Mouse (Mus musculus) intestine, embryonic 14.5 days (tissue): ENCODE results near the gene 9030025P20Rik. TPM values are rescaled to one million over a fixed set of nuclear protein-coding genes. Genes with fewer than 3 reads are reported as not detected.
"Not testable (repeated sequence)": the region's sequence is repeated elsewhere in the genome, so short reads cannot be mapped to it uniquely, and the experiment has no call there.

Source experiments
- ATAC-seq: fragments of 200-750 bp; cut with Nextera tagmentation; replicated peaks from 2 replicates; pipeline ENCODE4 v1.8.0; 2017; ENCODE audit warnings: low read depth, moderate number of reproducible peaks, moderate TSS enrichment, moderate library complexity; ENCODE audit not compliant: low FRiP score, low TSS enrichment
- DNase-seq: peaks from one replicate; pipeline ENCODE4 v3.0.0-alpha.2; 2018; ENCODE audit warnings: low spot score
- H3K27ac ChIP-seq: fragments of 300-500 bp; sonication (generic); 2 replicates; pipeline ENCODE4 v1.5.1; 2014; ENCODE audit warnings: low read depth, mild to moderate bottlenecking, control low read depth
- H3K27me3 ChIP-seq: fragments of 300-500 bp; sonication (generic); replicated peaks from 2 replicates; pipeline ENCODE4 v1.6.1; 2014; ENCODE audit warnings: low read length, control low read depth; ENCODE audit not compliant: control insufficient read depth, insufficient read depth
- H3K36me3 ChIP-seq: fragments of 300-500 bp; sonication (generic); 2 replicates; pipeline ENCODE4 v1.6.1; 2014; ENCODE audit warnings: low read length, control low read depth; ENCODE audit not compliant: control insufficient read depth, insufficient read depth
- H3K4me1 ChIP-seq: fragments of 300-500 bp; sonication (generic); replicated peaks from 2 replicates; pipeline ENCODE4 v1.6.1; 2014; ENCODE audit warnings: low read length, control low read depth, mixed read lengths; ENCODE audit not compliant: control insufficient read depth, insufficient read depth
- H3K4me2 ChIP-seq: fragments of 300-500 bp; sonication (generic); 2 replicates; pipeline ENCODE4 v1.6.1; 2014; ENCODE audit warnings: low read length
- H3K4me3 ChIP-seq: fragments of 300-500 bp; sonication (generic); 2 replicates; pipeline ENCODE4 v1.5.1; 2014; ENCODE audit warnings: low read depth, low read length, control low read depth, mixed read lengths
- H3K9ac ChIP-seq: fragments of 300-500 bp; sonication (generic); 2 replicates; pipeline ENCODE4 v1.6.1; 2014; ENCODE audit warnings: mild to moderate bottlenecking, low read length
- H3K9me3 ChIP-seq: fragments of 300-500 bp; sonication (generic); 2 replicates; pipeline ENCODE4 v1.6.1; 2016; ENCODE audit warnings: low read length, control low read depth; ENCODE audit not compliant: control insufficient read depth
- WGBS: fragments of 180-500 bp; shearing (Covaris S2); extraction: QIAGEN DNeasy Blood & Tissue Kit; methylation state at CpG from one replicate; pipeline ENCODE4 v1.1.7; 2014; 5-methylcytosine and 5-hydroxymethylcytosine counted together
- polyA plus RNA-seq: library from polyadenylated mRNA; unstranded; fragments of >200 nt; fragmentation: Nextera tagmentation; extraction: Ambion mirVana; gene quantifications from 2 replicates; pipeline ENCODE4 v1.2.1, GENCODE M21; 2014

The 9030025P20Rik gene
- polyA plus RNA-seq, 1 experiment from 2014 or later: 9.4 TPM

GRCm38 (mm10) chr17:15009088-15009487 is 30.8 kb downstream of the 9030025P20Rik start:
- not testable (repeated sequence) for H3K27me3 ChIP-seq, H3K9ac ChIP-seq, DNase-seq, H3K4me2 ChIP-seq, H3K27ac ChIP-seq, H3K4me1 ChIP-seq, H3K4me3 ChIP-seq, H3K9me3 ChIP-seq, H3K36me3 ChIP-seq
- WGBS: no CpG with 5 or more reads among the region's 3 CpGs
- 0 out of 2 replicates have a peak, but pooled peaks have one; percentile 16 for ATAC-seq

- WGBS: no CpG with 5 or more reads among the region's 60 CpGs
- ATAC-seq: peak; percentile 98
- not testable (repeated sequence) for H3K4me3 ChIP-seq, DNase-seq, H3K36me3 ChIP-seq, H3K9ac ChIP-seq, H3K4me2 ChIP-seq, H3K4me1 ChIP-seq, H3K27ac ChIP-seq, H3K27me3 ChIP-seq, H3K9me3 ChIP-seq
Observed at GRCm38 (mm10) chr17:15009706-15010413, 31.6 kb downstream of the 9030025P20Rik start, which contains the start of gene Gm3435. Gene Gm3435, plus strand, starts transcription at chr17:15010176.

GRCm38 (mm10) chr17:15021503-15022220 is 43.4 kb downstream of the 9030025P20Rik start:
- H3K4me2 ChIP-seq, H3K4me1 ChIP-seq, ATAC-seq, H3K9me3 ChIP-seq, H3K4me3 ChIP-seq, DNase-seq, H3K27me3 ChIP-seq, H3K36me3 ChIP-seq, H3K27ac ChIP-seq, H3K9ac ChIP-seq: not testable (repeated sequence)
- WGBS: 89% methylated on average over 3 of the region's 3 CpGs

GRCm38 (mm10) chr17:15023878-15024492 is 45.7 kb downstream of the 9030025P20Rik start:
- H3K9me3 ChIP-seq, H3K27ac ChIP-seq, H3K4me3 ChIP-seq, H3K9ac ChIP-seq, H3K4me1 ChIP-seq, H3K36me3 ChIP-seq, H3K27me3 ChIP-seq, H3K4me2 ChIP-seq, DNase-seq: not testable (repeated sequence)
- WGBS: no CpG with 5 or more reads among the region's 97 CpGs
- ATAC-seq: peak; percentile 85

- H3K4me3 ChIP-seq, DNase-seq, H3K36me3 ChIP-seq, H3K4me2 ChIP-seq, H3K9me3 ChIP-seq, H3K4me1 ChIP-seq, H3K27ac ChIP-seq, H3K27me3 ChIP-seq, H3K9ac ChIP-seq: not testable (repeated sequence)
- ATAC-seq: peak; percentile 92
- no CpG with 5 or more reads among the region's 48 CpGs for WGBS
Observed at GRCm38 (mm10) chr17:15024502-15025193, 46.4 kb downstream of the 9030025P20Rik start.

GRCm38 (mm10) chr17:15025513-15025912 is 47.2 kb downstream of the 9030025P20Rik start:
- H3K9me3 ChIP-seq, H3K27ac ChIP-seq, H3K4me1 ChIP-seq, H3K4me3 ChIP-seq, ATAC-seq, H3K9ac ChIP-seq, H3K27me3 ChIP-seq, H3K4me2 ChIP-seq, H3K36me3 ChIP-seq, DNase-seq: not testable (repeated sequence)
- no CpG with 5 or more reads among the region's 6 CpGs for WGBS

- H3K4me1 ChIP-seq, H3K9me3 ChIP-seq, H3K27me3 ChIP-seq, H3K4me2 ChIP-seq, H3K36me3 ChIP-seq, DNase-seq, H3K4me3 ChIP-seq, ATAC-seq, H3K27ac ChIP-seq, H3K9ac ChIP-seq: not testable (repeated sequence)
- WGBS: no CpG with 5 or more reads among the region's 4 CpGs
Observed at GRCm38 (mm10) chr17:15031414-15031813, 53.1 kb downstream of the 9030025P20Rik start.

- not testable (repeated sequence) for H3K4me1 ChIP-seq, DNase-seq, H3K27ac ChIP-seq, H3K9me3 ChIP-seq, H3K4me2 ChIP-seq, H3K9ac ChIP-seq, H3K36me3 ChIP-seq, H3K27me3 ChIP-seq, H3K4me3 ChIP-seq
- no CpG with 5 or more reads among the region's 3 CpGs for WGBS
- ATAC-seq: peak; percentile 34; the same call in 1 of the 2 replicates
Observed at GRCm38 (mm10) chr17:15040455-15040854, 62.2 kb downstream of the 9030025P20Rik start.
